Mouse (Mus musculus) monocyte, adult 2 months (primary cell): ENCODE results near the gene H1f0.
A peak's percentile ranks its signal among the peaks of the same experiment; 100 is the strongest.

Source experiments
- DNase-seq, 2 experiments: peaks; one replicate each; pipeline ENCODE4 v3.0.0; 2022; ENCODE audit warnings: low spot score in 2 of 2, low read depth in 1 of 2

Gene H1f0

GRCm38 (mm10) chr15:79037913-79038328 is 9.7 kb downstream of the H1f0 start:
- DNase-seq, result peak; percentile 35 to 56

- DNase-seq, result no peak
Measured at GRCm38 (mm10) chr15:79038331-79038730, 10.1 kb downstream of the H1f0 start.

- DNase-seq, result peak; percentile 72 to 74
Measured at GRCm38 (mm10) chr15:79038853-79039252, 10.6 kb downstream of the H1f0 start.

- DNase-seq, result no peak
Measured at GRCm38 (mm10) chr15:79040501-79041416, 12.5 kb downstream of the H1f0 start.

- no peak for DNase-seq
Measured at GRCm38 (mm10) chr15:79041585-79041984, 13.3 kb downstream of the H1f0 start, which contains the start of gene Galr3. Gene Galr3 (plus strand): TSS chr15:79041885.

GRCm38 (mm10) chr15:79042721-79043491 is 14.7 kb downstream of the H1f0 start:
- no peak for DNase-seq

- no peak for DNase-seq
Measured at GRCm38 (mm10) chr15:79044837-79045236, 16.6 kb downstream of the H1f0 start.

GRCm38 (mm10) chr15:79048186-79048585 is 19.9 kb downstream of the H1f0 start:
- no peak for DNase-seq

- no peak for DNase-seq
Measured at GRCm38 (mm10) chr15:79050160-79050845, 22.1 kb downstream of the H1f0 start.

GRCm38 (mm10) chr15:79050964-79051363 is 22.7 kb downstream of the H1f0 start:
- no peak for DNase-seq

- no peak for DNase-seq
Measured at GRCm38 (mm10) chr15:79051461-79052360, 23.5 kb downstream of the H1f0 start.

- DNase-seq, result no peak
Measured at GRCm38 (mm10) chr15:79052366-79052765, 24.1 kb downstream of the H1f0 start.

- DNase-seq, result no peak
Measured at GRCm38 (mm10) chr15:79056601-79057000, 28.4 kb downstream of the H1f0 start.

- no peak for DNase-seq
Measured at GRCm38 (mm10) chr15:79057850-79058249, 29.6 kb downstream of the H1f0 start.

- no peak for DNase-seq
Measured at GRCm38 (mm10) chr15:79060887-79061565, 32.8 kb downstream of the H1f0 start.

GRCm38 (mm10) chr15:79062376-79063159 is 34.3 kb downstream of the H1f0 start, which contains the start of gene Ankrd54:
Gene Ankrd54 (minus strand): TSS chr15:79062893.
- peak; percentile 92 to 94 for DNase-seq

GRCm38 (mm10) chr15:79063160-79063740 is 35.0 kb downstream of the H1f0 start:
- no peak for DNase-seq

- DNase-seq, result no peak
Measured at GRCm38 (mm10) chr15:79065086-79065770, 37.0 kb downstream of the H1f0 start.
